Mouse (Mus musculus) limb, embryonic 14.5 days (tissue): ENCODE data around the gene Kirrel3. TPM values are rescaled to one million over a fixed set of nuclear protein-coding genes. Genes with fewer than 3 reads are reported as not detected.

Experiments used
- ATAC-seq: fragments of 200-750 bp; cut with Nextera tagmentation; 2 replicates; pipeline ENCODE4 v1.8.0; 2017; ENCODE audit warnings: low read depth, moderate number of reproducible peaks, moderate TSS enrichment; ENCODE audit not compliant: low FRiP score
- DNase-seq: peaks from one replicate; pipeline ENCODE4 v3.0.0-alpha.2; 2015; ENCODE audit warnings: low spot score
- H3K27ac ChIP-seq: fragments of 300-500 bp; sonication (generic); replicated peaks from 2 replicates; pipeline ENCODE4 v1.5.1; 2014; ENCODE audit warnings: low read depth, mild to moderate bottlenecking, low read length, moderate library complexity, mixed read lengths
- H3K27me3 ChIP-seq: fragments of 300-500 bp; sonication (generic); 2 replicates; pipeline ENCODE4 v1.6.1; 2014; ENCODE audit warnings: low read length, mixed read lengths; ENCODE audit not compliant: control insufficient read depth, insufficient read depth
- H3K36me3 ChIP-seq: fragments of 300-500 bp; sonication (generic); 2 replicates; pipeline ENCODE4 v1.6.1; 2014; ENCODE audit warnings: mild to moderate bottlenecking, low read length, moderate library complexity, mixed read lengths; ENCODE audit not compliant: control insufficient read depth, insufficient read depth
- H3K4me1 ChIP-seq: fragments of 300-500 bp; sonication (generic); 2 replicates; pipeline ENCODE4 v1.6.1; 2014; ENCODE audit warnings: antibody characterized with exemption, low read length, mixed read lengths; ENCODE audit not compliant: control insufficient read depth, insufficient read depth
- H3K4me2 ChIP-seq: fragments of 300-500 bp; sonication (generic); replicated peaks from 2 replicates; pipeline ENCODE4 v1.6.1; 2014; ENCODE audit warnings: low read depth, mild to moderate bottlenecking, low read length, moderate library complexity; ENCODE audit not compliant: severe bottlenecking
- H3K4me3 ChIP-seq: fragments of 300-500 bp; sonication (generic); replicated peaks from 2 replicates; pipeline ENCODE4 v1.5.1; 2014; ENCODE audit warnings: low read length
- H3K9ac ChIP-seq: fragments of 300-500 bp; sonication (generic); 2 replicates; pipeline ENCODE4 v1.6.1; 2014; ENCODE audit warnings: mild to moderate bottlenecking, low read depth, low read length, moderate library complexity; ENCODE audit not compliant: severe bottlenecking
- H3K9me3 ChIP-seq: fragments of 300-500 bp; sonication (generic); 2 replicates; pipeline ENCODE4 v1.6.1; 2016; ENCODE audit warnings: low read length; ENCODE audit not compliant: control insufficient read depth
- POLR2A ChIP-seq: fragments of 200-500 bp; IDR thresholded peaks from 2 replicates; pipeline ENCODE4 v1.8.0; 2012; ENCODE audit warnings: inconsistent platforms, mild to moderate bottlenecking, moderate library complexity, borderline replicate concordance; ENCODE audit not compliant: insufficient read depth, insufficient read length; ENCODE audit errors: extremely low read depth
- WGBS: fragments of 180-500 bp; shearing (Covaris S2); extraction: QIAGEN DNeasy Blood & Tissue Kit; methylation state at CpG from one replicate; pipeline ENCODE4 v1.1.7; 2014; 5-methylcytosine and 5-hydroxymethylcytosine counted together
- polyA plus RNA-seq, 2 experiments: library from polyadenylated mRNA; depleted of rRNA in 1 of 2; stranded (reverse) in 1 of 2; unstranded in 1 of 2; fragments of >200 nt; fragmentation: Nextera tagmentation in 1 of 2; extraction: Ambion mirVana in 1 of 2; gene quantifications; 2 replicates each; pipeline versions ENCODE4 v1.2.1 to v1.2.3; 2012 to 2014

Gene Kirrel3
- polyA plus RNA-seq, 2 experiments: 10.1 to 14.6 TPM

GRCm38 (mm10) chr9:34603750-34604149 is 118.1 kb downstream of the Kirrel3 start:
- Histone ChIP-seq H3K4me1 (peaks cover 7% of the 10 kb centered on the region), H3K9ac (no peak overlapping the region), H3K4me3 (no peak overlapping the region), H3K9me3 (no peaks in the 10 kb centered on the region), H3K36me3 (no peaks in the 10 kb centered on the region), H3K27me3 (no peaks in the 10 kb centered on the region), H3K27ac (no peak overlapping the region), H3K4me2 (no peak overlapping the region)
- no peak for DNase-seq
- TF ChIP-seq POLR2A: no peak
- ATAC-seq: no peak
- WGBS: 79% methylated on average over 7 of the region's 7 CpGs

DNA sequence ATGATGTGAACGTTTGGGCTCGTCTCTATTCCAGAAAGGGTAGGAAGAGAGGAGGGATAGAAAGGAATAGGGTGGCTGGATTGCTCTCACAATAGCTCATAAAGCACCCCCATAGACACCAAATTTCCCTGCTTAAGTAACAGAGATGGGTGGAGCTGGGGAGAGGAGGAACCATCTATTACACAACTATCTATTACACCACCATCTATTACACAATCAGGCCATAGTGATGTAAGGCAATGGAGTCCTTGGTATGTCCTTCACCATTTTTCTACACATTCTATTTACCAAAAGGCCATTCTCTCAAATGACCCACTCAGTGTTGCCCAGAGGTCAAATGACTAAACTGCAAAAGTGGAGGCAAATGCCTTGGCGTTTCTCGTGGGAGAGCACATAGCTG is 119.2 kb downstream of the Kirrel3 start:
- H3K27ac ChIP-seq: no peak overlapping the region
- WGBS: 78% methylated on average over 4 of the region's 4 CpGs
- no peaks in the 10 kb centered on the region for H3K9me3 ChIP-seq
- ATAC-seq (no peak), DNase-seq (no peak)
- H3K27me3 ChIP-seq: no peaks in the 10 kb centered on the region
- no peaks in the 10 kb centered on the region for H3K36me3 ChIP-seq
- H3K4me2 ChIP-seq: no peak overlapping the region
- peaks cover 8% of the 10 kb centered on the region for H3K4me1 ChIP-seq
- H3K9ac ChIP-seq: no peak overlapping the region
- TF ChIP-seq POLR2A: no peak
- no peak overlapping the region for H3K4me3 ChIP-seq

DNA sequence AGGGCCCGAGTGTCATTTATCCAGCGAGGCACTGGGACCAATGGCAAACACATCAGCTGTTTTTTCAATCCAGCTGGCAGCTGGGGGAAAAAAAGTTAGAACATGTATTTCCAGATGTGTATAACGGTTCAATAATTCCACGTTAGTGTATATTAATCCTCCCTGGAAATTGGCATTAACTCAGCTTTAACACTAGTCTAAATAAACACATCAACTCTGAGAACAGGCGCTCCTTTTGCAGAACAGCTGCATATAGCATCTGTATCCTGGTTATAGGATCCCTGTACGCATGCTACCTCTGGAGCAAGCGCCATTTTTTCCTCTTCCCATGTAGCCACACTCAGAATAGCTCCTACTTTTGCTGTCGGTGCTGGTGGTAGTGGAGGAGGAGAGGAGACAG is 119.8 kb downstream of the Kirrel3 start:
- Histone ChIP-seq H3K4me2 (no peak overlapping the region), H3K4me3 (no peak overlapping the region), H3K4me1 (peaks cover 8% of the 10 kb centered on the region), H3K27me3 (no peaks in the 10 kb centered on the region), H3K27ac (no peak overlapping the region), H3K9ac (no peak overlapping the region), H3K36me3 (no peaks in the 10 kb centered on the region), H3K9me3 (no peaks in the 10 kb centered on the region)
- DNase-seq (peak; percentile 72), ATAC-seq (peak; percentile 81; the same call in 1 of the 2 replicates)
- TF ChIP-seq POLR2A: no peak
- 37% methylated on average over 8 of the region's 8 CpGs for WGBS

- peaks cover 8% of the 10 kb centered on the region for H3K4me1 ChIP-seq
- H3K36me3 ChIP-seq: no peaks in the 10 kb centered on the region
- H3K4me3 ChIP-seq: no peak overlapping the region
- no peak for TF ChIP-seq POLR2A
- no peaks in the 10 kb centered on the region for H3K9me3 ChIP-seq
- ATAC-seq (no peak), DNase-seq (no peak)
- H3K4me2 ChIP-seq: no peak overlapping the region
- WGBS: 24% methylated on average over 2 of the region's 2 CpGs
- H3K9ac ChIP-seq: no peak overlapping the region
- no peak overlapping the region for H3K27ac ChIP-seq
- no peaks in the 10 kb centered on the region for H3K27me3 ChIP-seq
Observed at GRCm38 (mm10) chr9:34607976-34608375, 122.3 kb downstream of the Kirrel3 start.

- H3K27me3 ChIP-seq: no peaks in the 10 kb centered on the region
- peaks cover 3% of the 10 kb centered on the region for H3K4me1 ChIP-seq
Observed at GRCm38 (mm10) chr9:34612886-34613769, 127.4 kb downstream of the Kirrel3 start.

More at GRCm38 (mm10) chr9:34612886-34613769, 127.4 kb downstream of the Kirrel3 start:
- H3K36me3 ChIP-seq: no peaks in the 10 kb centered on the region
- ATAC-seq (no peak), DNase-seq (no peak)
- no peak overlapping the region for H3K4me3 ChIP-seq
- H3K4me2 ChIP-seq: no peak overlapping the region
- H3K9me3 ChIP-seq: no peaks in the 10 kb centered on the region
- 85% methylated on average over 6 of the region's 6 CpGs for WGBS
- TF ChIP-seq POLR2A: no peak
- H3K27ac ChIP-seq: no peak overlapping the region
- H3K9ac ChIP-seq: no peak overlapping the region
